Mouse (Mus musculus) right cerebral cortex, postnatal 4 days (tissue): ENCODE results near the gene Abca1.

Experiments
- DNase-seq: peaks from one replicate; pipeline ENCODE4 v3.0.0-alpha.2; 2022

Gene Abca1

GRCm38 (mm10) chr4:53148817-53149216 lies 10.9 kb downstream of the Abca1 start:
- DNase-seq, result no peak

GRCm38 (mm10) chr4:53147454-53147853 lies 12.2 kb downstream of the Abca1 start:
- no peak for DNase-seq

GRCm38 (mm10) chr4:53147046-53147445 lies 12.6 kb downstream of the Abca1 start:
- no peak for DNase-seq

GRCm38 (mm10) chr4:53146227-53146949 lies 13.3 kb downstream of the Abca1 start:
- DNase-seq, result no peak

GRCm38 (mm10) chr4:53145434-53146168 lies 14.1 kb downstream of the Abca1 start:
- no peak for DNase-seq

GRCm38 (mm10) chr4:53144571-53144970 lies 15.1 kb downstream of the Abca1 start:
- no peak for DNase-seq

GRCm38 (mm10) chr4:53144021-53144420 lies 15.7 kb downstream of the Abca1 start:
- no peak for DNase-seq

GRCm38 (mm10) chr4:53140678-53141077 lies 19.0 kb downstream of the Abca1 start:
- no peak for DNase-seq

GRCm38 (mm10) chr4:53139495-53139894 lies 20.2 kb downstream of the Abca1 start:
- DNase-seq, result no peak

- no peak for DNase-seq
Measured at GRCm38 (mm10) chr4:53138974-53139373, 20.7 kb downstream of the Abca1 start.

GRCm38 (mm10) chr4:53137087-53137486 lies 22.6 kb downstream of the Abca1 start:
- DNase-seq, result no peak

- DNase-seq, result no peak
Measured at GRCm38 (mm10) chr4:53134816-53135215, 24.9 kb downstream of the Abca1 start.

GRCm38 (mm10) chr4:53133995-53134394 lies 25.7 kb downstream of the Abca1 start:
- DNase-seq, result no peak

GRCm38 (mm10) chr4:53131538-53131937 lies 28.2 kb downstream of the Abca1 start:
- DNase-seq, result no peak

- no peak for DNase-seq
Measured at GRCm38 (mm10) chr4:53130622-53131517, 28.8 kb downstream of the Abca1 start.

GRCm38 (mm10) chr4:53129716-53130301 lies 29.9 kb downstream of the Abca1 start:
- DNase-seq, result no peak

GRCm38 (mm10) chr4:53127266-53127665 lies 32.4 kb downstream of the Abca1 start:
- DNase-seq, result no peak

- no peak for DNase-seq
Measured at GRCm38 (mm10) chr4:53126794-53127193, 32.9 kb downstream of the Abca1 start.

- no peak for DNase-seq
Measured at GRCm38 (mm10) chr4:53124837-53125490, 34.7 kb downstream of the Abca1 start.

- DNase-seq, result no peak
Measured at GRCm38 (mm10) chr4:53122310-53122709, 37.4 kb downstream of the Abca1 start.

GRCm38 (mm10) chr4:53121516-53122227 lies 38.0 kb downstream of the Abca1 start:
- DNase-seq, result no peak

GRCm38 (mm10) chr4:53121084-53121483 lies 38.6 kb downstream of the Abca1 start:
- DNase-seq, result no peak
